Mouse (Mus musculus): ENCODE measurements at regions not wholly inside any gene's neighbourhood (a gene's known extent, or its start where the extent isn't known, plus 50 kb on each side); places are given as distances from the start of the nearest gene placed in this dataset.
A peak's percentile ranks its signal among the peaks of the same experiment; 100 is the strongest.

- DNase-seq (ENCODE audit: low read depth) = no peak
Measured at GRCm38 (mm10) chr5:64499131-64499530, 304.1 kb upstream of the Klf3 start.

- DNase-seq (ENCODE audit: low read depth) = no peak
Measured at GRCm38 (mm10) chr5:64500413-64500812, 302.8 kb upstream of the Klf3 start.

GRCm38 (mm10) chr5:64500866-64501265 is 302.3 kb upstream of the Klf3 start:
- no peak for DNase-seq (ENCODE audit: low read depth)

- no peak for DNase-seq (ENCODE audit: low read depth)
Measured at GRCm38 (mm10) chr5:64501746-64502145, 301.4 kb upstream of the Klf3 start.

GRCm38 (mm10) chr5:64503514-64503913 is 299.7 kb upstream of the Klf3 start:
- DNase-seq (ENCODE audit: low read depth) = no peak

GRCm38 (mm10) chr5:64504507-64504906 is 298.7 kb upstream of the Klf3 start:
- no peak for DNase-seq (ENCODE audit: low read depth)

GRCm38 (mm10) chr5:64505227-64505834 is 297.9 kb upstream of the Klf3 start:
- DNase-seq (ENCODE audit: low read depth) = peak; percentile 49

GRCm38 (mm10) chr5:64505835-64506600 is 297.2 kb upstream of the Klf3 start:
- peak; percentile 60 for DNase-seq (ENCODE audit: low read depth)

GRCm38 (mm10) chr5:64508565-64508964 is 294.6 kb upstream of the Klf3 start:
- no peak for DNase-seq (ENCODE audit: low read depth)

GRCm38 (mm10) chr5:64513155-64513945 is 289.8 kb upstream of the Klf3 start:
- no peak for DNase-seq (ENCODE audit: low read depth)

GRCm38 (mm10) chr5:64516115-64516665 is 287.0 kb upstream of the Klf3 start:
- no peak for DNase-seq (ENCODE audit: low read depth)

GRCm38 (mm10) chr5:64517241-64517640 is 285.9 kb upstream of the Klf3 start:
- DNase-seq (ENCODE audit: low read depth) = no peak

- no peak for DNase-seq (ENCODE audit: low read depth)
Measured at GRCm38 (mm10) chr5:64517835-64518234, 285.4 kb upstream of the Klf3 start.

- no peak for DNase-seq (ENCODE audit: low read depth)
Measured at GRCm38 (mm10) chr5:64519036-64519435, 284.2 kb upstream of the Klf3 start.

- DNase-seq (ENCODE audit: low read depth) = no peak
Measured at GRCm38 (mm10) chr5:64519731-64520130, 283.5 kb upstream of the Klf3 start.

GRCm38 (mm10) chr5:64521401-64521800 is 281.8 kb upstream of the Klf3 start:
- DNase-seq (ENCODE audit: low read depth) = no peak

GRCm38 (mm10) chr5:64521969-64522368 is 281.2 kb upstream of the Klf3 start:
- no peak for DNase-seq (ENCODE audit: low read depth)

GRCm38 (mm10) chr5:64526521-64526920 is 276.7 kb upstream of the Klf3 start:
- no peak for DNase-seq (ENCODE audit: low read depth)

GRCm38 (mm10) chr5:64527962-64528361 is 275.2 kb upstream of the Klf3 start:
- no peak for DNase-seq (ENCODE audit: low read depth)

GRCm38 (mm10) chr5:64534371-64534770 is 268.8 kb upstream of the Klf3 start:
- DNase-seq (ENCODE audit: low read depth) = no peak

GRCm38 (mm10) chr5:64534947-64535346 is 268.2 kb upstream of the Klf3 start:
- DNase-seq (ENCODE audit: low read depth) = no peak

- DNase-seq (ENCODE audit: low read depth) = no peak
Measured at GRCm38 (mm10) chr5:64535546-64535945, 267.6 kb upstream of the Klf3 start.
